Mouse (Mus musculus) cerebellum, postnatal 36 days (tissue): ENCODE measurements at regions not wholly inside any gene's neighbourhood (a gene's known extent, or its start where the extent isn't known, plus 50 kb on each side); places are given as distances from the start of the nearest gene placed in this dataset.
"Not testable (repeated sequence)": the region's sequence is repeated elsewhere in the genome, so short reads cannot be mapped to it uniquely, and the experiment has no call there.

Experiments used
- DNase-seq, 2 experiments: peaks; one replicate each; pipeline ENCODE4 v3.0.0; 2021 to 2022; ENCODE audit warnings: mixed read lengths in 2 of 2

DNA sequence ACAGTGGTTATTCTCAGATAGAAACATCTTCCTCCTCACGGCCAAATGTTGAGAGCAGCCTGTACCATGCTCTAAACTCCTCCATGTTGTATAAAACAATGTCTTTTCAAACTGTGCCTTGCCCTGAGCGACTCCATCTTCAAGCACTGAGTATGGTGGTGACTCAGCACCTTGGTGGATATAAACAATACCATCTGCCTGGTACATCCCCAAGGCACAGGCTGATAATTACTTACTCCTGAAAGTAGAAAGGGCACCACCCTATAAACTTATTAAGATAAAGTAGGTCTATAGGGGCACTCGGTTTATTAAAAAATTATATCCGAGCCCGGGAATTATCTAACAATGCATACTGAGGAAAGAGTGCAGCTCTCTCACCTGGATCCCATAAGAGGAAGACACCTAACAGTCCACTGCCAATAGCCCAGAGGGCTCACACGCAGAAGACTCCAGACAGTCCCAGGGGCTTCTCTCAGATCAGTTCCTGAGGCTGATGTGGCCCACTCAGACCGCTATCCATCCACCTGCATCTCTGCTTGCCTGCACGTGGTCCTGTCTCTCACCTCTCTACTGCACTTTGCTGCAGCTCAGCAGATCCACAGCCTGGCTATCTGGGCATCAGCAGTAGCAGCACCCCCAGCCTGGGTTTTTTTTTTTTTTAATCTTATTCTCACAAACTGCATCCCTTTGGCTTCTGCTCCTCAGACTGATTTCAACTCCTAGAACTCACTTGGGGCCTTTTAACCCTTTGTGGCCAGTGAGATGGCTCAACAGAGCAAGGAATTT is 109.7 kb upstream of the Dlg1 start:
- no peak for DNase-seq

DNA sequence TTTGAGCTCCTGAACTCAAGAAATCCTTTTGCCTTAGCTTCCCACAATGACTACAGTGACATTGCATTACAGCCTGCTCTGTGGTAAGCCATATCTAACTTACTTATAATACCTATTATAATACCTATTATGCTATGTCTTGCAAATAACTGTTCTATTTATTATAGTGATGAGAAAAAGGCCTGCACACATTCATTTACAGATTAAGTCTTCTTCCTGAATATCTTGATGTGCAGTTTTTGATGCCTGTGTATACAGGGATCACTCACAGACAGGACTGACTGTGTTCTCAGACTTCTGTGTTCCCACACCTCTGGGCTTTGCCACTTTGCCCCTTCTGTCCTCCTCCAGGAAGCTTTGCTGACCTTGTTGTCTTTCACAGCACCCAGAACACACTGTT is 102.8 kb upstream of the Dlg1 start:
- DNase-seq = no peak

DNA sequence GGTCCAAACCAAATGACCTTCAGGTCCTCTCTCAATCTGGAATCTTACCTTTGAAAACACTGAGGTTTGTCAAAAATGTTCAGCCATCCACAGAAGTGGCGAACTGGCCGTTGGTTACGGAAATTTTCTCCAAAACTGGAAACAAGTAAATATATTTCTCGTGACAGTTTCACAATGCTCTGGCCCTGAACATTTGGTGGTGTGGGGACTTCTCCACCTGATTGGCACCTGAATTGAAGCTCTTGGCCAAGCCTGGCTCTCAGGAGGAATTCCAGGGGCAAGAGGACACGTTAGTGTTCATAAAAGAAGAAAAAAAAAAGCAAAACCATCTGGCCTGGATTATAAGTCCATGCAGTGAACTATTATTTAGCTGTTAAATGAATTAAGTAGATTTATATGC is 98.3 kb upstream of the Dlg1 start:
- DNase-seq = peak in 1 of 2 experiments; percentile 27

DNA sequence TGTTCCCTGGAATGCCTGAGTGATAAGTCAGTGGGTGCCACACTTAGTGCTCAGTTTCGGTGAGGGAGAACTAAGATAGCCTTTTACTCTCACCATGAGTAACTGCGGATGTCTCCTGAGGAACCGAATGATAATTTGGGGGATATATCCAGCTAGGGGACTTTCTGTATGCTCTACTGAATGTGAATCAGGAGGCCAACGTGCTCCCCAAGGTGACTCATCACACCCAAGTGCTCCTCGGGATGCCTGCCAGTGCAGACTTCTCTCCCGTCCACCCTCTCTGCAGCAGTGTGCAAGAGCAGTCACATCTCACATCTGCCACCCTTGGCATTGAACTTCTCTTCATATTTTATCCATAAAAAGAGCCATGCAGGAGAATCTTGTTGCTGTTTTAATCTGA is 94.9 kb upstream of the Dlg1 start:
- no peak for DNase-seq

DNA sequence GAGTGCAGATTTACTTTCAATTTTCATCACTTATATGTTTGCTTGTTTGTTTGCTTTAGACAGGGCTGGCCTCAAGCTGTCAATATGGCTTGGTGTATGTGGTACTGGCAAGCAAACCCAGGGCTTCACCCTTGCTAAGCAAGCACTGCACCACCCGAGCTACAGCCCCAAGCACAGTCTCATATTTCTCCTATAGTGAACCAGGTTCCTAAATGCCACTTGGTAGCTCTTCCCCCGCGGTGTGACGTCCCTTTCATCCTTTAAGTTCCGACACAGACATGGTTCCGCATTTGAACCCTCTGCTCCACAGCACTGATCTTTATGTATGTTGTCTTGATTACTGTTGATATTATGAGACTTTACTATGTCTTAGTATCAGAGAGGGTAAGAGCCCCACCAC is 93.4 kb upstream of the Dlg1 start:
- DNase-seq = no peak

DNA sequence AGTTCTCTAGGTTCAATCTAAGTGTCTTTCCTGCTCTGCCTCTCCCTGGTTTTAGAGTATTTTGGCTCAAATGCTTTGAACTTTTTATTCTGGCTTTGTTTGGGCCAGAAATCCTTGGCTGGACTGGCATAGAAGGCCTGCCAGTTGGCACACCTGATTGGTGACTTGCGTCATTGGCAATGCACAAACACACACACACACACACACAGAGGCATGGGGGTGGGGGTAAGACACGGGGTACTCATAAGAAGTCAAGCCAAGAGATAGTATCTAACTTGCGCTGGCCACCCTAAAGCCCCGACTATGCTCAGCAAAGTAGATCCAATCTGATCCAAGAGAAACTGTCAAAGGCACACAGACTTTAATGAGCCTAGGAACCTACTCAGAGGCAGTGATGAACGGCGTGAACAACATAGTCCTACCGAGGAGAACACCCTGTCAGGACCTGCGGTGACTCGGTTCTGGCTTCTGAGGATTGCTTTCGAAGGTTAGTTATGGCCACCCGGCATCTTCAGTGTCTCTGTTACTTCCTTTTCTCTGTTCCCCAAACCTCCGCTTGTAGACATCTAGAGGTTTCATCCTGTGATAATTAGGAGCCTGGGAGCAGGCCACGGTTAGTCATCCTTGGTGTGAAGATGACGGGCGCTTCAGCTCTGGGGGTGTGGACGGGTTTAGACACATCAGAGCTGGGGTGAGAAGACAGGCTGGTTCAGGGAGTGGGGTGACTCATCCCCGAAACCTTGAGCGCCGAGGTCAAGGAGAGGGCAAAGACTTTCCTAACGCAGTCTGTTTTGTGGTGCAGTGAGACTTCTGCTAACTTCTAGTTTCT is 92.7 kb upstream of the Dlg1 start:
- peak; percentile 80 to 87 for DNase-seq

DNA sequence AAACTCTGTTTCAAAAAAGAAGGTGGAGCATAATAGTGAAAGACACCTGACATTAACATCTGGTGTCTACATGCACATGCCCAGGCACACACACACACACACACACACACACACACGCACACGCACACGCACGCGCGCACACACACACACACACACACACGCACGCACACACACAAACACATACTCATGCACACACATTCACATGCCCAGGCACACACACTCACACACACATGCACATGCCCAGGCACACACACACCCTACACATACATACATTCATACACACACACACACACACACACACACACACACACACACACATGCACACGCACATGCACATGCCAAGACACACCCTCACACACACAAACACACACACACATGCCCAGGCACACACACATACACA is 89.4 kb upstream of the Dlg1 start:
- not testable (repeated sequence) for DNase-seq

DNA sequence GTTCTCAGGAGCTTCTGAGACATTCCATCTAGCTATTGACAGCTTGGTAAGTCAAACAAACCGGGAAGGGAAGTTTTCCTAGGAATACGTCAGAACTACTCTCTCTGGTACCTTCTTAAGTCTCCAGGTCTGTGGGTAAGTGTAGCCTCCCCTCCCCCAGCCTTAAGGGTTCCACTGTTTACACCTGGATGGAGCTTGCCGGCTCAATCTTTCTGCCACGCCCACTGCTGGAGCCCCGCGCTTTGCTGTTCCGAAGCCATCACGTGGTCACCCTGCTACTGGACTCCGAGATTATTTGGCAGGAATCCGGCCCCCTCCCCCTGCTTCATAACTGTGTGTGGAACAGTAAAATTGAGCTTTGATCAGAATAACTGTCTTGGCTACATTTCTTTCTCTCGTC is 87.6 kb upstream of the Dlg1 start:
- not testable (repeated sequence) for DNase-seq

DNA sequence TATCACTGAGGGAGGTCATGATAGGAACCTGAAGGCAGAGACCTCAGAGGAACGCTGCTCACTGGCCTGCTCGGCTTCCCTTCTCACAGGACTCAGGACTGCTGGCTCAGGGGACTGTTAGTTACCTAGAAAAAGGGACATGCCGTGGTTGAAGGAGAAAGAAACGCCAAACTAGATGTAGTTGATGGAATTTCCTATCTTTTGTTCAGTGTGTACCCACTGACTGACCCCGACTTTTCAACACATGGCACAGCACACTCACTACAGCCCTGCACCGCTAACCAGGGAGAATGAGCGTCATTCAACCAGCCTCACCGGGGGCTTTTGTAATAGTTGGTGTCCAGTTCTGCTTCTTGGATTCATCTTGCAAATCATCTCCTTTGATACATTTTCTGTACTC is 86.8 kb upstream of the Dlg1 start:
- DNase-seq = no peak

DNA sequence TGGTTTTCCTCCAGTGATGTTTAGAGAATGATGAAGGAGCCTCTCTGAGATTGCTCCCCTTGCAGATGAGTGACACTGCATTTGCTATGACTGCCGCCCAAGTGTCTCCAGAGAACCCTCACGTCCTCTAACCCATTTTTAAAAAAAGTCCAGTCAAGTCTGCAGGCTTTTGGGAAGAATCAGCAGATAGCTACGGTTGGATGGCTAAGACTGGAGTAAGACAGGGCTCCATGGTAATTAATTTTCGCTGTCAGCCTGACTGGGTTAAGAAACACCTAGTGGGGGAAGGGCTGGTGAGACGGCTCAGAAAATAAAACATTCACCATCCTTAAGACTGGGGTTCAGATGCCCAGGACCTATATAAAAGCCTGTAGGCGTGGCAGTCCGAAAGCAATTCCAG is 85.9 kb upstream of the Dlg1 start:
- no peak for DNase-seq

DNA sequence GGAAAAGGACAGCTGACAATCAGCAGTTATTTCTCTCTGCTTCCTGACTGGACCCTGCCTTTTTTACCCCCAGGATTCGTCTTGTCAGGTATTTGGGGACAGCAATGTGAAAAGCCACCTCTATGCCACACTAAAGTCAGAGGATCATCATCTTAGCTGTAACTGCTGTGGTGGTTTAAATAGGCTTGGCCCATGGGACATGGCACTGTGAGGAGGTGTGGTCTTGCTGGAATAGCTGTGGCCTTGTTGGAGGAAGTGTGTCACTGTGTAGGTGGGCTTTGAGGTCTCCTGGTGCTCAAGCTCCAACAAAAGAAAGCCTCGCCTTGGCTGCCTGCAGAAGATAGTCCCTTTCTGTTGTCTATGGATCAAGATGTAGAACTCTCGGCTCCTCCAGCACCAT is 83.9 kb upstream of the Dlg1 start:
- DNase-seq = no peak

DNA sequence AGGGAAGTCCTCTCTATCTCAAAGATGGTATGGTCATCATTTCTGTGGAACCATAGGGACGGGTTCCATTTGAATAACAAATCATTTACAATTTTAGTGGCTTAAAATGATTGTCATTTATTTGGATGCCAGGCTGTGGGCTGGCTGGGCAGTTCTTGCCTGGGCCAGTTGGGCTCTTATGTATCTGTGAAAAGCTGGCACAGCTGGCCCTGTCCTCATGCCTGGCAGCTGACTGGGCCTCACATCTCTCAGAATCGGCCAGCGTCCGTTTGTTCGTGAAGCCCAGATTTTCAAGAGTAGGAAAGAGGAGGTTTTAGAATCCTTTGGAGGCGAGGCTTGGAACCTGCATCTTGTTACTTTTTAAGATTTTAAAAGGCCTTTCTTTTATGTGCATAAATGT is 82.5 kb upstream of the Dlg1 start:
- no peak for DNase-seq

DNA sequence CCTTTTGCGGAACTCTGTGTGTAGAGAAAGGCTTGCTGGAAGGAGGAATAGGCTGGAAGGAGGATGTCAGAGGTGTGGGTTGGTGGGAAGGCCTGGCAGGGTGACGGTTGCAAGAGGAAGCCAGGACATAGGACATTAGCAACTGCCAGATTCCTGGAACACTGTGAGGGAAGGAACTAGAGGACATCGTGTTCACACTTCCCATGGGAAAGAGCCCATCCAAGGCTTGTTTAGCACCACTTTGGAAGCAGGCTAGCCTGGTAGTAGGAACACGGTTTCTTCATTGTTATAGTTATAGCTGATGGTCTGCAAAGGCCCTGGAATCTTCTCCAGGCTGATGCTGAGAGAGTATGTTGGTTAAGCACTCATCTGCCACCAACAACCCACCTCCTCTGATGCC is 80.4 kb upstream of the Dlg1 start:
- DNase-seq = no peak

DNA sequence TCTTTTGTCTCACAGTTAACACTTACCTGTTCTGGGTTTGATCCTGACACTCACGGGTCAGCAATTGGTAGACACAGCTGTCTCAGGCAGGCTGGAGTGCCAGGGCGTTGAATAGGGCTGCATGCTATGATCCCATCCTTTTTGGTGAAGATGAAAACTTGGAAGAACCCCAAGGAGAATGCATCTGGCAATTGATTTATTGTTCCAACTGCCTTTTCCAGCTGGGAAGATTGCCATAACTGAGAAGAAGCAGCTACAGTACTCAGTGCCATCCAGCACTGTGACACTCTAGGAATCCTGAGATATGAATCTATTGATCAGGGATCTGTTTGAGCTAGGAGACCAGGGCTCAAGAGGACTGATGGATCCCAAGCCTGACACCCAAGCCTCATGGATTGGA is 79.6 kb upstream of the Dlg1 start:
- no peak for DNase-seq

DNA sequence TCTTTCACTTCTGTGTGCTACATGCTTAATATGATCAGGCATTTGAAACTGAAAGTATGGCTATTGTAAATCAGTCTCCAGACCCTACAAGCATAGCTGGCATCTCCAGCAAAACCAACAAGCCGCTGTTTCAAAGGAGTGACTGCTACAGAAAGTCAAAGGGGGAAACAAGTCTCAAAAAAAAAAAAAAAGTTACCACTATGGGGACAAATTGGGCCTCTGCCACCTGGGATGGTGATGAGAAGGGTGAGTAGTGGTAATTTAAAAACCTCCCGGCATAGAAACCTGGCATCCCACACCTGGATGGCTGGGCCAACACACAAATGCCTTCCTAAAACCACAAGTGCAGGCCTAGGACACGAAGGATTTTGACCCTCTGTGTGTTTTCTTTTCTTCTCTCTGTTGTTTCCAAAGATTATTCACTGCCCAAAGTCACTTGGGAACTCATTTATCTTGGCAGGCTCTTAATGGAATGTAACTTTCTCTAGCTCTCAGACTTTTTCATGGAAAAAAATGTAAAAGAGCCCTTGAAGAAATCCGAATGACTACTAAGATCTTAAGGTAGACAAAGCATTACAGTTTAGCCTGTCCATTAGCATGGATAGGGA is 78.9 kb upstream of the Dlg1 start:
- no peak for DNase-seq

DNA sequence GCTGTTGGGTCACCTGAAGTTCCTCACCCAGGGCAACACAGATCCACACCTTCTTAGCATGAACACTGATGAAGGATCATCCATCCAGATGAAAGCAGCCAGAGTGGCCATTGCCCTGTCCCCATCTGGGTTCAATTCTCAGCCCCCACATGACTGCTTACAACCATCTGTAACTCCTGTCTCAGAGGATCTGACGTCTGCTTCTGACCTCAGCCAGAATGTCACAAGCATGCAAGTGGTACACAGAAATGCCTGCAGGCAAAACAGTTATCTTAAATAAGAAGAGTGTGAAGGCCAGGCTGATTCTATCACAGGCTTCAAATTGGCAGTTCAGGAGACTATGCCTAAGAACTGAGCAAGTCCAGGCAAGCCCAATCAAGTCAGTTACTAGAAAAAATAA is 76.2 kb upstream of the Dlg1 start:
- DNase-seq = no peak

DNA sequence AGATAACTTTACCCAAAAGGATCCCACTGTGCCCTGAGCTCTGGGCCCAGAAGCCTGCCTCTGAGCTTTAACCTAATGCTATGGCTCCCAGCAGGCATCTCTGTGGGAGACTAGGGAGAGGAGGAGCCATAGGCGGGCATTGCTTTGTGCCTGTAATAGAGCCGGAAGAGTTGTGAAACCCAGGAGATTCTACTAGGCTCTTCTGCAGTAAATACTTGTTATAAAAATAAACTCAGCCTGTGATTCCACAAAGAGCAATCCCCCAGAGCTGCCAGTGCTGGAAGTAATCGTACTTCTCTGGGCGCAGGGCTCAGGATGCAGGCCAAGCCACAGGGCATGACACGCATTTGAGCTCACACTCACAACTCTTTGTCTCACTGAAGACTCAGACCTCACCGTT is 73.7 kb upstream of the Dlg1 start:
- no peak for DNase-seq

DNA sequence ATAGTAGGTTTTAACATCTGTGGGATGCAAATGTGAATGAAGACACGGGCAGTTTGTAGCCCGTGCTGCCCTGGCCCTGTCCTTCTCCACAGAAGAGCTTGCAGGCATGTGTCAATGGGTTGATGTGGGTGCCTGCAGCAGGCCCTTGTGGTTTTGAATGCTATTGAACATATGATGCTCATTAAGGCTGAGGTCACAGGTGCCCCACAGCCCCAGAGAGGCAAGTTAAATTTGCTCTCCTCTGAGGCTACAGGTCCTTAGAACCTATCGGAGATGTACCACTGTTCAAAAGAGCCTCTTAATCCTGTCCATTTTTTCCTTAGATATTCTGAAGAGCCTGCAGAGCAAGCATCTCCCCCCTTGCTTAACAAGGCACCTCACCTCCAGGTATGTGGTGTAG is 71.7 kb upstream of the Dlg1 start:
- no peak for DNase-seq

DNA sequence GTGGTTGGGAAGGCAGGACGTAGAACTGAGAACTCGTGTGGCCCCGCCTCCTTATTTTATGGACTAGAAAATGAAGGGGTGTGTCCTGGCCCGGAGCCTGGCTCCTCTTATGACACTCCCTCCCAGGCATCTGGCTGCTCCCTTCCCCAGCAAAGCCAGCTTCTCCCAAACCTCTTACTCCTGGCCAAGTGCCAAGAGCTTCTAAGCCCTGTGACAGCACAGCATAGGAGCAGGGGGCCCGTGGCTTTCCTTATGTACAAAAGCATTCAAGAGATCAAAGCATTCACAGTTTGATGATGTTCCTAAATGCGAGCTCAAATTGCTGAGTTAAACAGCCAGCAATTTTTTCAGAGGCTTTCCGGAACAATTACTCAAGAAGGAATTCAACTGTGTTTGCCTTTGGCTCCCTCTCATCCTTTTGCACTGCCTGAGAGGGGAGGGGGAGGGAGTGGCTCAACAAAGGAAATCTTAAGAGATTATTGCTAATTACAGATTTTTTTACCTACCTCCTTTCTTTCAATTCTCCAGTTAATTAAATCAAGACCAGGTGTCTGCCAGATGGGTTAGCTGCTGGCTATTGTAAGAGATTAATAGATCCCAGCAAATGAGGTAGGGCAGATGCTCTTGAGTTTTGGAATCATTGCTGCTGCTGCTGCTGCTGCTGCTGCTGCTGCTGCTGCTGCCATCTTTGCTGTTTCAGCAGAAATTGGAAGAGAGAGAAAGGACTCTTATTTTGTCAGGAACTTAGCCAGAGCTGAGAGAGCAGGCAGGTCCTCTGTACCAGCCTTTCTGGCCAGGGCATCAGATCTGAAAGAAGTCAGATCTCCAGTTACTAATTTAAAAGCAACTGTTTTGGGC is 71.0 kb upstream of the Dlg1 start:
- peak; percentile 51 for DNase-seq

DNA sequence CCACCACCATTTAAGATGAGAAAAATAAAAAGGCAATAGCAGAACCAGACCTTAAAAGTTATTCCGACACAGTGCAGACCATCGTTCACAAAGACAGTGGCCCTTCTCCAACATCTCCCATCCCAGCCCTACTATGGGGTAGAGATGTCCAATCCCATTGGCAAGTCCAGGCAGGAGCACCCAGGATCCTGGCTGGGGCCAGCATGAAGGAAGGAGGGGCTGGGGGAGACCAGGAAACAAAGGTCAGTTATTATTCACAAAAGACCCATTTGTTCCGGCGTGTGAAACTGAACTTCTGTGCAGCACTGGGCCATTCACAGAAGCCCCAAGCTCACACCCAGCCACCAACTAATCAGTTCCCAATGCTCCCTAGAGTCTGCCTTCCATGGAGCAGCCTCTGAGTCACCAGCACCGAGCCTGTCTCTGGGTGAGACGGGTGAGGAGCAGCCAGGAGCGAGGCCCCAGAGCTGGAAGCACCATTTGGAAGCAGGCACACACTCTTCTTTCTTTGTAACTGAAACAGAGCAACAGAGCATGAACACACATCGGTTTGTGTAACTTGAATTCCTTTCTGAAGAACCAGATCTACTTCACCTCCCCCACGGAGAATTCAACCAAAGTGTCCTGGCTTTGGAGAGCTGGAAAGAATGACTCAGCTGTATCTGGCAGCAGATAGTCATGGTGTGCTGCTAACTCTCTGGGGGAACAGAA is 70.1 kb upstream of the Dlg1 start:
- no peak for DNase-seq

DNA sequence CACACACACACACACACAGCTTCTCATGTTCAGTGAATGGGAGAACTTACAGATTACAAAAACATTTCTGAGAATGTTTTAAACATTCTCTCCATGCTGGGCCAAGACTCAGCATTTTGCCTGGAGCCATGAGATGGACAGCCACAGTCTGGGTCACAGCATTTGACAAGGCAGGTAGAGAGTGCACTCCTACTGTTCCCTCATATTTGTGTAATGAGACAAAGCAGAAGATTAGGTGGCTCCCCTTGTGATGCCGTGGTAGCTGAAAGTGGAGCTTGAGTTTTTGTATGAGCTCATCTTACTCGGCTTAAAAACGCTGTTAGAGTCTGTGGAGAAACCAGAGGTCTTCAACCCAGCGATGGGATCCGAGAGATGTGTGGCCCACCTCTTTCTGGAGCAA is 65.3 kb upstream of the Dlg1 start:
- DNase-seq = no peak

DNA sequence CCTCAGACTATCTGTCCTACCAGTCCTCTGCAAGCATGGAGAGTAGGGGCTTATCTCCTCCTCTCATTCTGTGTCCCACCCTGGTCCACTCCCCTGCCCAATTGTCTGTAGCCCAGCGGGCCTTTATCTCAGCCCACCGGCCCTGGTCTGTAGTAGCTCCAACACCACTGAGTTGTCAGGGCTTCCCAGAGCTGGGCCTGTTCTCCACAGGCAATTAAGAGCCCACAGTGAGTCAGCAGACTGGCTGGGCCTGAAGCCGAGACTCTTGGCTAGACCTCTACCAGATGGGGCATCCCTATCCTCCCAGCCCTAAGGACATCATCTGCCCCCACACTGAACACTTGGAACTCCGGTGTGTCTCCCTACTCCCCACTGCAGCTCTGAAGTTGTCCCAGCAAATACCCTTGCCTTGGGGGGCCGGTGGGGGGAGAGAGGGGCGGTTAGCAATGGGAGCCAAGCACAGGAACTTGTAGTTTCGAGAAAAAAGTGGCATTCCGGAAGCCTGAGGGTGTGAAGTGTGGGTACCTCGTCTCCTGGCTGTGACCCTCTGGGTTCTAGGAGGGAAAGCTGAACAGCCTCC is 64.7 kb upstream of the Dlg1 start:
- peak; percentile 59 to 62 for DNase-seq
